Mouse (Mus musculus): ENCODE measurements around the gene Zfp39.
A peak's percentile ranks its signal among the peaks of the same experiment; 100 is the strongest.
"Not testable (repeated sequence)": the region's sequence is repeated elsewhere in the genome, so short reads cannot be mapped to it uniquely, and the experiment has no call there.

Zfp39 gene

GRCm38 (mm10) chr11:58922420-58922819, 18.4 kb upstream of the Zfp39 start:
- no peak for DNase-seq (ENCODE audit: low read depth, low spot score)

- DNase-seq (ENCODE audit: low read depth, low spot score) = no peak
Observed at GRCm38 (mm10) chr11:58918759-58919158, 14.7 kb upstream of the Zfp39 start.

DNA sequence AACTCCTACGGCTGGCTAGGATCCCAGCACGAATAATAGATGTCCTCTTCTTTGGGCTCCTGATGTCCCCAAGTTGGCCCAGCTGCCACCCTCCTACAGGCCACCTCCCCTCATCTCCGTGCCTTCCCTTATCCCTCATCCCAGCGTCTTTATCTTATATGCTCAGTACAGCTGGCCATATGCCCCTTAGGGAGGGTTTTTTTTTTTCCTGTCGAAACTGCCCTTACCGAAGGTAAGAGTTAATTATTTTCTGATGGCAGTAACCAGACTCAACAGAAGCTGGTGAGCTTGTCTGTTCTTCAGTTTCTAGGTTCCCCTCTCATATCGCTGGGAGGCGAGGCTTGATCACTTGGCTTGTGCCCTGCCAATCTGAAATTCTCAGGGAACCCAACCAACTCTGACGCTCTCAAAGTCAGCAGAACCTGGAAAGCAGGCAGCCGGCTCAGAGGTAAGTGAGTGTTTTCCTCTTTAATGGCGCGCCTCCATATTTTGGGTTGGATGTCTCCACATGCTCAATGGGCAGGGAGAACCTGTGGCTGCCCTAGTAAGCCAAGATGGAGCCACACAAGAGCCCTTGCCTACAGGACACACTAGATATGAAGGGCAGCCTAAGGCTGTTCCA, 13.8 kb upstream of the Zfp39 start, which contains the start of gene Btnl10:
Gene Btnl10 (plus strand): TSS at position 164 of the 622 bp plus-strand sequence.
- no peak for DNase-seq (ENCODE audit: low read depth, low spot score)

GRCm38 (mm10) chr11:58916879-58917744, 13.1 kb upstream of the Zfp39 start:
- DNase-seq (ENCODE audit: low read depth, low spot score) = no peak

DNA sequence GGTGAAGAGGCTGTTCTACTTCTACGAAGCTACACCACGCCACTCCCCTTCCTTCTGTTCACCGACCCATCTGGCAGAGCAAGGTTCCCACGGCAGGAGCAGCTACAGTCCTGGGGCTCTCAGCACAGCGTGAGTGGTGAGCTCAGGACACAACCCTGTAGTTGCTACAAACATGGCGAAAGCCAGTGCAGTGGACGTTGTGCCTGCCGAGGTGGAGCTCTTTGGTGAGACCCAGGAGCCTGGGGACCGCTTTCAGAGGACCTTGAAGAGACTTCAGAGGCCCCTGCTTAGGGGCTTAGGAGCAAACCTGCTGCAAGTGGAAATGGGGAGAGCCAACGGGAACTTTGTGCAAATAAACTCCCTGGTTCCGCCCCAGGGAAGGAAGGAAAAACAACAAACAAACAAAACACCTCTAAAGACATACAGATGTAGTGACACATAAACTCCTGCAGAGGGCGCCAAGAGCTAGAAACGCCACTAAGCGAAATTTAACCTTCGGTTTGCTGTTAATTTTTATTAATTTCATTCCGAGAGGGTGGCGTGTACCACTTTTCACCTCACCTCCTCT, 10.5 kb upstream of the Zfp39 start:
- no peak for DNase-seq (ENCODE audit: low read depth, low spot score)

GRCm38 (mm10) chr11:58913776-58914175, 9.8 kb upstream of the Zfp39 start:
- DNase-seq (ENCODE audit: low read depth, low spot score) = no peak

- DNase-seq (ENCODE audit: low read depth, low spot score) = no peak
Observed at GRCm38 (mm10) chr11:58904838-58905237, 813 bp upstream of the Zfp39 start.

DNA sequence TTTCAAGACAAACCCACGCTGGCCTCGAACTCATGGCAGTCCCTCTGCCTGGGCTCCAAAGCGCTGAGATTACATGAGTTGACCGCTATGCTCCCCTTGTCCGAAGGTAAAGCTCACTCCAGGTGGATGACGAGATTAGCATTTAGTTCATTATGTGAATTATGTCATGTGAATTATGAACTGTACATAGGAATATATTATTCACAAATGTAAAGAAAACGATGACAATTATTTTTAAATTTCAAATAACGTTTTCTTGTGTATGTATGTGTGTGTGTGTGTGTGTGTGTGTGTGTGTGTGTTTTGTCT, 339 bp upstream of the Zfp39 start:
- no peak for DNase-seq (ENCODE audit: low read depth, low spot score)

DNA sequence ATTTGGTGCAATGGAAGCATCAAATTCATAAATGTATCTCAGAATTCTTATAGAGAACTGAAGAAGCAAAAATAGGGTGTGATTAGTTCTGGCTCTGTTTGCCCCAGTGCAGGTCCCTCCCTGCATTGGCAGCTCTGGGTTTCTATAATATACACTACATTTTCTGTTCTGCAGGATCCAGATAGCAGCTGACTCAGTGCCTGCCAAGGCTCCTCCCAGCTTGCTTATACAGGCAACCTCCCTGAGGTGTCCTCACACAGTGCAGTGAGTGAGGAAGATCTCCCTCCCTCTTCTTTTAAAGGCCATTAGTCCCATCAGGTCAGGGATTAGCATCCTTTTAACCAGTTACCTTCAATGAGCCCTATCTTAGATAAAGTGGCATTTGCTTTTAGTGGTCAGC, 2.9 kb downstream of the Zfp39 start:
- DNase-seq (ENCODE audit: low read depth, low spot score) = no peak

- no peak for DNase-seq (ENCODE audit: low read depth, low spot score)
Observed at GRCm38 (mm10) chr11:58897485-58897884, 6.5 kb downstream of the Zfp39 start.

DNA sequence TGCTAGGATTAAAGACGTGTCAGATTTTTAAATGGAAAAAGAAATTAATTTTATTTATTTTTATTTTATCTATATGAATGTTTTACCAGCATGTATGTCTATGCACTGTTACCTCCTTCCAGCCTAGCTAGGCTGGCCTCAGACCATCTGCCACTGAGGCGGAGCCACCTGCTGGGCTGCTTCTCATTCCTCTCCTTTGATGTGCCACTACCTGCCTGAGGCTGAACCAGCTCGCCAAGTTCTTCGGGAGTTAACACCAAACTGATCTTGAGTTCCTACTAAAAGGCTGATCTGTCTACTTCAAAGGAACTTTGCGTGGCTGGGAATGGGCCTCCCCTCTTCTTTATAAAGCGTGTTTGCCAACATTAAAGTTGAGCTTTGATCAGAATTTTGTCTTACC, 9.6 kb downstream of the Zfp39 start:
- no peak for DNase-seq (ENCODE audit: low read depth, low spot score)

DNA sequence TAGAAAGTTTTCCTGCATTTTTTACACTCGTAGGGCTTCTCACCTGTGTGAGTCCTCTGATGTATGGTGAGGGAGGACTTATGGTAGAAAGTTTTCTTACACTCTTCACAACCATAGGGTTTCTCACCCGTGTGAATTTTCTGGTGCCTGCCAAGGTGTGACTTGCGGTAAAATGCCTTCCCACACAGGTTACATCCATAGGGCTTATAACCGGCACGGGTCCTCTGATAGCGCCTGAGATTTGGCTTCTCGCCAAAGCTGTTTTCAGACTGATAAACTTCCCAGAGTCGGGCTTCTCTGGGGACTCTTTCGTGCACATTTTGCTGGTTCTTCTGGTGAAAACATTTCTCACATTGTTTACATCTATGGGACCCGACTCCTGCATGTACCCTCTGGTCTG, 13.5 kb downstream of the Zfp39 start:
- DNase-seq (ENCODE audit: low read depth, low spot score) = no peak

DNA sequence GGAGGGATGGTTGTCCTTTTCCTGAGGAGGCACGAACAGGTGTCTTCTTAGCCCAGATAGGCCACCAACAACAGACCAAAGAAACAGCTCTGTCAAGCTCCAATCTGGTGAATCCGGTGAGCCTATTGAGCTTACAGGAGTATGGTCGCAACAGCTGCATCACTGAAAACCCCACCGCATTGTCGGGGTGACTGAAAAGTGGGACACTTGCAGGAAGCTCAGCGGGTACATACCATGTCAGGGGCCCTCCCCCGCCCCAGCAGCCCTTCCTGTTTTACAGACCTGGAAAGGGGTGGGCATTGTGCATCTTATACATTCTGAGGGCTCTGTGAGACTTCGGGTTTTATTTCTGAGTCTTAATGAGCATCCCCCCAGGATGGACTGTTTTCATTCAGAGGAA, 20.3 kb downstream of the Zfp39 start:
- DNase-seq (ENCODE audit: low read depth, low spot score) = no peak

GRCm38 (mm10) chr11:58870961-58871360, 33.1 kb downstream of the Zfp39 start:
- DNase-seq (ENCODE audit: low read depth, low spot score) = no peak

DNA sequence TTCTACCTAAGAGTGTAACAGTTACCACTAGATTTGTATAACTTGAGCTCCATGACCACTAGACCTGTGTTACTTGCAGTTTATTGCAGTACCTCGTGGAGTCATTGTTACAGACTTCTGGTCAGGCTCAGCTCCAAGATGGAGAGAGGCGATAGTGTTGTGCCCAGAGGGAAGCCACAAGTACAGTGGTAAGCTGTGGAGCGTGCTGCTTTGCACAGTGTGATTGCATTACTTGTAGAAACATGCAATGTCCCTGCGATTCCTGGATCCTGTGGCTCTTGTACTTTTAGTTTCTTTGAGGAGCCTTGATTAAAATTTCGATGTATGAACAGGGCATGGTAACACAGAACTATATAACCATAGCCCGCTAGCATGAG, 36.1 kb downstream of the Zfp39 start:
- DNase-seq (ENCODE audit: low read depth, low spot score) = no peak

DNA sequence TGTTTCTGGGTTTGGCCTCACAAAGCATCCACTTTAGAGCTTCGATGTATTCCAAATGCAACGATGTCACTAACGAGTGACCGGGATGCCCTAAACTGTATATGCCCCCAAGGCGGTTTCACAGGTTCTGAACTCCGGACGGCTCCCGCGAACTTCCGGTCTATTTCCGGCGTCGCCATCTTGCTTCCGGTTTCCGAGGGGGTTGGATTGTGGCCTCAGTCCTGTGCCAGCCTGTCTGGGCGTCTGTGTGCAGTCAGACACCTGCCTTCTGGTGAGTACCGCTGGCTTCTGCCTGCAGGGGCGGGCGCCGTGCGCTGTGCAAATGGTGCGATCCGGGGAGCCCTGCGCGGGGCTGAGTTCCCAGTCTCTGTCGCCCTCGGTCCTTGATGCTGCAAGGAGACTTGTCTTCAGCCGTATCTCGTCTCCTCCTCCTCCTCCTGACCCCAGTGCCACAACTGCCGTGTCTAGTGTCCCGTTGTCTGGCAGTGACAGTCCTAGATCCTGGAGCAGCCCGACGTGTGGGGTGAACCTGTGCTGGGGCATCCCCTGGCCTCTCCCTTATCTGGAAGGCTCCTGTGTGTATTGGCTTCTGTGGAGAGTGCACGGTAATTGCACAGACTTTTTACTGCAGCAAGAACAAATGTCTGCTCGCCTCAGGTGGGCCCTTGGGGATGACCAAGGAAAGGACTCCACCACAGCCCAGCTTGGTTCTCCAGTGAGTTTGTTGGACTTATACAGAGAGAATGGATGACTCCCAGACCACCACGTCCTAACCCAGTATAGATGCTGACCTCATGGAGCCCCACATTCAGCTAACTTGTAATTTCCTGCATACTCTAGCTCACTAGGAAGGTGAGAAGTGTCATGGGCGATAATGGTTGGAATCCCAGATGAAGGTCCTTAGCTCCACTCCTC, 36.7 kb downstream of the Zfp39 start, which contains the start of gene 2810021J22Rik:
Gene 2810021J22Rik (plus strand): TSS at position 178 of the 915 bp plus-strand sequence.
- DNase-seq (ENCODE audit: low read depth, low spot score) = peak; percentile 61

GRCm38 (mm10) chr11:58860744-58861143, 43.3 kb downstream of the Zfp39 start:
- no peak for DNase-seq (ENCODE audit: low read depth, low spot score)

- no peak for DNase-seq (ENCODE audit: low read depth, low spot score)
Observed at GRCm38 (mm10) chr11:58849731-58850130, 54.3 kb downstream of the Zfp39 start.

DNA sequence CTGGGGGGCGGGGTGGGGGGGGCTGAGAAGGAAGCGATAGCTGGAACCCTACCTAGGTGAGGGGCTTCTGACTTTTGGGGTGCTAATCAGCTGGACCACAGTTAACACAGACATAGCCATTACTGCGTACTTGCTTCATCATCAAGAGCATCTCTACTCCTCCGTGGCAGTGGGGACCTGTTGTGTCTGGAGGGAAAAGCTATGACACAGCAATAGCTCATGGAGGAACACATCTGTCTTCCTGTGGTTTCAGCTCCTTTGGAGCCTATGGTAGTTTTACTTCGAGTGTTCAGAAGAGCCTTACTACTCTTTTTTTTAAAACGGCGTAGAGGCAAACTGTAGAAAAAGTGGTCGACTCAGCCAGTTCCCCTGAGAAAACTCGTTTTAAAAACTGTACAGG, 56.4 kb downstream of the Zfp39 start:
- DNase-seq (ENCODE audit: low read depth, low spot score) = no peak

GRCm38 (mm10) chr11:58846919-58847461, 57.0 kb downstream of the Zfp39 start, which contains the start of gene Gm12258:
Gene Gm12258 (plus strand): TSS chr11:58847158.
- peak; percentile 94 for DNase-seq (ENCODE audit: low read depth, low spot score)

DNA sequence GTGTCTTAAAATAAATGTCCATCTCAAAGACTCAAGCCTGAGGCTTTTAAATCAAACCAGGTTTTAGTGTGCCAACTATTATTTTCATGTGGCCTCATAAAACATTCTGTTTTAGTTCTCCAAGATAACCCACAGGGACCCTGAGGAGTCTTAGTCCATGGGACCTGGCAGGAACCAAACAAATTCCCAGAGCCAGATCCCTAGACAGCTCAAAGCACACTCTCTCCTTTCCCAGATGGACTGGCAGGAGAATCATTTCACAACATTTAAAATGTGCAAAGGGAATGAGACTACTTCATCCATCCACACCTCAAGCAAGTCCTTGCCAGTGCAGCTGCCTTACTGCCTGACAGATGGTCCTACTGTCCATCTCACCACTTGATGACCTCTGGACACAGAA, 65.1 kb downstream of the Zfp39 start, which contains the start of gene Olfr311:
Gene Olfr311 (plus strand): TSS at position 301 of the 400 bp plus-strand sequence.
- not testable (repeated sequence) for DNase-seq (ENCODE audit: low read depth, low spot score)
